Mouse (Mus musculus) hindbrain, embryonic 14.5 days (tissue): ENCODE data around the gene Phka2. TPM values are rescaled to one million over a fixed set of nuclear protein-coding genes. Genes with fewer than 3 reads are reported as not detected.

ENCODE experiments used
- ATAC-seq: fragments of 200-750 bp; cut with Nextera tagmentation; 2 replicates; pipeline ENCODE4 v1.8.0; 2017; ENCODE audit warnings: moderate number of reproducible peaks, mild to moderate bottlenecking, moderate TSS enrichment, moderate library complexity; ENCODE audit not compliant: low FRiP score
- DNase-seq: peaks from one replicate; pipeline ENCODE4 v3.0.0-alpha.2; 2015; ENCODE audit warnings: low spot score
- H3K27ac ChIP-seq: fragments of 300-500 bp; sonication (generic); 2 replicates; pipeline ENCODE4 v1.5.1; 2014; ENCODE audit warnings: mild to moderate bottlenecking, moderate library complexity
- H3K27me3 ChIP-seq: fragments of 300-500 bp; sonication (generic); 2 replicates; pipeline ENCODE4 v1.6.1; 2014; ENCODE audit warnings: mild to moderate bottlenecking, low read length, mixed read lengths; ENCODE audit not compliant: control insufficient read depth, insufficient read depth
- H3K36me3 ChIP-seq: fragments of 300-500 bp; sonication (generic); replicated peaks from 2 replicates; pipeline ENCODE4 v1.6.1; 2014; ENCODE audit not compliant: control insufficient read depth, insufficient read depth
- H3K4me1 ChIP-seq: fragments of 300-500 bp; sonication (generic); replicated peaks from 2 replicates; pipeline ENCODE4 v1.6.1; 2014; ENCODE audit warnings: antibody characterized with exemption, low read length, mixed read lengths; ENCODE audit not compliant: control insufficient read depth, insufficient read depth
- H3K4me2 ChIP-seq: fragments of 300-500 bp; sonication (generic); replicated peaks from 2 replicates; pipeline ENCODE4 v1.6.1; 2014; ENCODE audit warnings: mild to moderate bottlenecking, moderate library complexity
- H3K4me3 ChIP-seq: fragments of 300-500 bp; sonication (generic); replicated peaks from 2 replicates; pipeline ENCODE4 v1.5.1; 2014; ENCODE audit warnings: mild to moderate bottlenecking, low read length
- H3K9ac ChIP-seq: fragments of 300-500 bp; sonication (generic); 2 replicates; pipeline ENCODE4 v1.6.1; 2014
- H3K9me3 ChIP-seq: fragments of 300-500 bp; sonication (generic); 2 replicates; pipeline ENCODE4 v1.6.1; 2016; ENCODE audit warnings: low read length; ENCODE audit not compliant: control insufficient read depth
- WGBS: fragments of 180-500 bp; shearing (Covaris S2); extraction: QIAGEN DNeasy Blood & Tissue Kit; methylation state at CpG from one replicate; pipeline ENCODE4 v1.1.7; 2014; 5-methylcytosine and 5-hydroxymethylcytosine counted together
- polyA plus RNA-seq: library from polyadenylated mRNA; unstranded; fragments of >200 nt; fragmentation: Nextera tagmentation; extraction: Ambion mirVana; gene quantifications from 2 replicates; pipeline ENCODE4 v1.2.1, GENCODE M21; 2014

Phka2 gene
- polyA plus RNA-seq, result 10.4 and 12.4 TPM in 2 replicates

GRCm38 (mm10) chrX:160502048-160503041, at the start of gene Phka2:
Phka2 (plus strand) TSS chrX:160502166.
- peak within 1 kb of the TSS; percentile 46 for H3K4me3 ChIP-seq
- no peaks in the 10 kb centered on the region for H3K9me3 ChIP-seq
- H3K27me3 ChIP-seq, result peaks cover 23% of the 10 kb centered on the region; the same call in 1 of the 2 replicates
- peak within 1 kb of the TSS; percentile 70 for H3K27ac ChIP-seq
- 17% methylated on average over 59 of the region's 61 CpGs for WGBS
- H3K36me3 ChIP-seq, result no peaks in the 10 kb centered on the region
- DNase-seq (peak; percentile 74), ATAC-seq (peak; percentile 99)
- H3K9ac ChIP-seq, result peak within 1 kb of the TSS; percentile 64
- no peaks in the 10 kb centered on the region for H3K4me1 ChIP-seq
- H3K4me2 ChIP-seq, result peak within 1 kb of the TSS; percentile 58

GRCm38 (mm10) chrX:160455686-160456085, 46.3 kb upstream of the Phka2 start:
- WGBS, result 75% methylated on average over 5 of the region's 5 CpGs
- H3K4me3 ChIP-seq, result no peak overlapping the region
- no peak for ATAC-seq
- no peak overlapping the region for H3K27ac ChIP-seq
- no peaks in the 10 kb centered on the region for H3K9me3 ChIP-seq
- no peak overlapping the region for H3K4me2 ChIP-seq
- peaks cover 7% of the 10 kb centered on the region; the same call in 1 of the 2 replicates for H3K27me3 ChIP-seq
- no peak for DNase-seq
- H3K9ac ChIP-seq, result no peak overlapping the region
- no peaks in the 10 kb centered on the region for H3K4me1 ChIP-seq
- H3K36me3 ChIP-seq, result no peaks in the 10 kb centered on the region

- ATAC-seq, result no peak
- 72% methylated on average over 3 of the region's 3 CpGs for WGBS
- H3K27ac ChIP-seq, result no peak overlapping the region
Measured at GRCm38 (mm10) chrX:160471257-160471786, 30.6 kb upstream of the Phka2 start.

GRCm38 (mm10) chrX:160489784-160490183, 12.2 kb upstream of the Phka2 start:
- 74% methylated on average over 2 of the region's 2 CpGs for WGBS
- no peak overlapping the region for H3K27ac ChIP-seq
- no peaks in the 10 kb centered on the region for H3K9me3 ChIP-seq
- no peak for ATAC-seq
- no peak for DNase-seq
- no peak overlapping the region for H3K9ac ChIP-seq
- peaks cover 23% of the 10 kb centered on the region for H3K27me3 ChIP-seq
- H3K4me3 ChIP-seq, result no peak overlapping the region
- no peak overlapping the region for H3K4me2 ChIP-seq
- H3K36me3 ChIP-seq, result no peaks in the 10 kb centered on the region
- no peaks in the 10 kb centered on the region for H3K4me1 ChIP-seq

More at GRCm38 (mm10) chrX:160471257-160471786, 30.6 kb upstream of the Phka2 start:
- H3K4me2 ChIP-seq, result no peak overlapping the region
- H3K36me3 ChIP-seq, result no peaks in the 10 kb centered on the region
- no peak overlapping the region for H3K9ac ChIP-seq
- H3K27me3 ChIP-seq, result peaks cover 22% of the 10 kb centered on the region; the same call in 1 of the 2 replicates
- no peaks in the 10 kb centered on the region for H3K4me1 ChIP-seq
- no peak overlapping the region for H3K4me3 ChIP-seq
- no peaks in the 10 kb centered on the region for H3K9me3 ChIP-seq
- no peak for DNase-seq

- ATAC-seq, result no peak
- H3K27me3 ChIP-seq, result peaks cover 24% of the 10 kb centered on the region; the same call in 1 of the 2 replicates
- no peak overlapping the region for H3K9ac ChIP-seq
- 35% methylated on average over 2 of the region's 3 CpGs for WGBS
- no peak overlapping the region for H3K4me3 ChIP-seq
- no peaks in the 10 kb centered on the region for H3K36me3 ChIP-seq
- DNase-seq, result no peak
- H3K9me3 ChIP-seq, result no peaks in the 10 kb centered on the region
- no peaks in the 10 kb centered on the region for H3K4me1 ChIP-seq
- no peak overlapping the region for H3K4me2 ChIP-seq
- H3K27ac ChIP-seq, result no peak overlapping the region
Measured at GRCm38 (mm10) chrX:160494333-160494732, 7.6 kb upstream of the Phka2 start.

- Histone ChIP-seq H3K36me3 (no peaks in the 10 kb centered on the region), H3K4me2 (no peak overlapping the region), H3K9me3 (no peaks in the 10 kb centered on the region), H3K27ac (no peak overlapping the region), H3K4me1 (no peaks in the 10 kb centered on the region), H3K9ac (no peak overlapping the region), H3K4me3 (no peak overlapping the region), H3K27me3 (peaks cover 24% of the 10 kb centered on the region; the same call in 1 of the 2 replicates)
- ATAC-seq (no peak), DNase-seq (no peak)
- WGBS, result 80% methylated on average over 6 of the region's 6 CpGs
Measured at GRCm38 (mm10) chrX:160494921-160495320, 7.0 kb upstream of the Phka2 start.

- no peaks in the 10 kb centered on the region for H3K9me3 ChIP-seq
- no peak for DNase-seq
- WGBS, result 78% methylated on average over 5 of the region's 5 CpGs
- H3K27me3 ChIP-seq, result peaks cover 35% of the 10 kb centered on the region; the same call in 1 of the 2 replicates
- H3K4me2 ChIP-seq, result no peak overlapping the region
- no peak overlapping the region for H3K4me3 ChIP-seq
- no peak overlapping the region for H3K9ac ChIP-seq
- ATAC-seq, result no peak
- no peaks in the 10 kb centered on the region for H3K36me3 ChIP-seq
- H3K27ac ChIP-seq, result no peak overlapping the region
- no peaks in the 10 kb centered on the region for H3K4me1 ChIP-seq
Measured at GRCm38 (mm10) chrX:160496473-160496872, 5.5 kb upstream of the Phka2 start.

GRCm38 (mm10) chrX:160501095-160501494, 871 bp upstream of the Phka2 start:
- H3K27ac ChIP-seq, result no peak overlapping the region

GRCm38 (mm10) chrX:160501687-160502047, 299 bp upstream of the Phka2 start:
- no peaks in the 10 kb centered on the region for H3K36me3 ChIP-seq
- no peak for DNase-seq
- H3K4me2 ChIP-seq, result peak overlapping the region; percentile 54
- H3K4me1 ChIP-seq, result no peaks in the 10 kb centered on the region
- H3K9me3 ChIP-seq, result no peaks in the 10 kb centered on the region
- WGBS, result 26% methylated on average over 12 of the region's 12 CpGs
- H3K27me3 ChIP-seq, result peaks cover 23% of the 10 kb centered on the region; the same call in 1 of the 2 replicates
- H3K4me3 ChIP-seq, result peak overlapping the region; percentile 46
- H3K9ac ChIP-seq, result peak overlapping the region; percentile 64
- H3K27ac ChIP-seq, result peak overlapping the region; percentile 70; the same call in 1 of the 2 replicates
- ATAC-seq, result peak; percentile 69

More at GRCm38 (mm10) chrX:160501095-160501494, 871 bp upstream of the Phka2 start:
- no peaks in the 10 kb centered on the region for H3K36me3 ChIP-seq
- H3K4me3 ChIP-seq, result no peak overlapping the region
- no peaks in the 10 kb centered on the region for H3K9me3 ChIP-seq
- no peaks in the 10 kb centered on the region for H3K4me1 ChIP-seq
- no peak overlapping the region for H3K9ac ChIP-seq
- DNase-seq (no peak), ATAC-seq (no peak)
- H3K27me3 ChIP-seq, result peaks cover 27% of the 10 kb centered on the region; the same call in 1 of the 2 replicates
- 91% methylated on average over 3 of the region's 3 CpGs for whole genome bisulfite sequencing
- H3K4me2 ChIP-seq, result no peak overlapping the region
